ENCODE assay signal across 26 mouse cellular contexts in the genomic region with DNA sequence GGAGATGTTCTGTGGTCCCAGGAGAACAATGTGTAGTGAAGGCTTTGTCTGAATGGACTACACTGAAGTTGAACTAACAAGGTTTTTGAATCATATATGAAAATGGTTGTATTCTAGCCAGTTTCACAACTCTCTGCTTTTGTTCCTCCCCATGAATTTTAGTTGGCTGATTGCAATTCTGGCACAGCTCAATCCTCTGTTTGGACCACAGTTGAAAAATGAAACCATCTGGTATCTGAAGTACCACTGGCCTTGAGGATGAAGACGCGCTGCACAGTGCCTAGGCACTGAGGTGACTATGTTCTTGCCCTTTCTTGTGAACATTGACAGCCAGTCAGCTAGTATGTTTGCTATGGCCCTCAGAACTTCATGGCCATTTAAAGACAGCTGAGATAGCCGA.
"Had no signal": no experiment of that assay in that cellular context is flagged by ENCODE, and none has a peak within 500 bp of the region (broad histone marks: within the 10 kb centered on the region; RNA-seq: fewer than 3 reads in every experiment).

No protein-coding gene starts in this region.

- H3K4me3 ChIP-seq: gastrocnemius, adult 2 months; heart, embryonic 10.5 days; heart, embryonic 12.5 days; hindbrain, embryonic 10.5 days; hindbrain, embryonic 12.5 days; intestine, embryonic 15.5 days; left cerebral cortex, adult 2 months; limb, embryonic 10.5 days; limb, embryonic 12.5 days; liver, embryonic 13.5 days; liver, embryonic 15.5 days had no signal

- H3K4me1 ChIP-seq: intestine, embryonic 15.5 days; limb, embryonic 10.5 days; limb, embryonic 12.5 days had no signal

- H3K4me2 ChIP-seq: heart, embryonic 12.5 days; hindbrain, embryonic 12.5 days; hindbrain, embryonic 14.5 days; intestine, embryonic 15.5 days; limb, embryonic 12.5 days; liver, embryonic 11.5 days; liver, embryonic 13.5 days; liver, embryonic 15.5 days had no signal

- H3K9me3 ChIP-seq: heart, embryonic 10.5 days; hindbrain, embryonic 10.5 days; hindbrain, embryonic 12.5 days; intestine, embryonic 15.5 days; limb, embryonic 10.5 days; limb, embryonic 12.5 days; liver, embryonic 13.5 days; liver, embryonic 15.5 days had no signal

- H3K27me3 ChIP-seq: heart, embryonic 12.5 days; hindbrain, embryonic 12.5 days; intestine, embryonic 15.5 days; limb, embryonic 12.5 days; liver, embryonic 13.5 days; liver, embryonic 15.5 days had no signal

- DNase-seq: gastrocnemius, adult 2 months; gastrocnemius, postnatal 10 days; gastrocnemius, postnatal 25 days; heart, adult 18-20 months; heart, postnatal 10 days; heart, postnatal 4 days; kidney, adult 18-20 months; kidney, adult 8-10 months; kidney, postnatal 10 days; kidney, postnatal 4 days; liver; liver, embryonic 13.5 days had no signal

- H3K27ac ChIP-seq: gastrocnemius, adult 2 months; heart, embryonic 10.5 days; hindbrain, embryonic 10.5 days; hindbrain, embryonic 12.5 days; hindbrain, embryonic 14.5 days; intestine, embryonic 15.5 days; limb, embryonic 10.5 days; limb, embryonic 12.5 days; liver, embryonic 13.5 days; liver, embryonic 15.5 days had no signal

- ATAC-seq: hindbrain, embryonic 16.5 days; inflammation-experienced regulatory T-cells, adult 6 months; intestine, embryonic 15.5 days; intestine, postnatal 0 days had no signal

- H3K9ac ChIP-seq: heart, embryonic 12.5 days; hindbrain, embryonic 12.5 days; hindbrain, embryonic 14.5 days; intestine, embryonic 15.5 days; limb, embryonic 12.5 days; liver, embryonic 13.5 days; liver, embryonic 15.5 days had no signal
